Mouse (Mus musculus): ENCODE measurements around the gene Reps2.

The Reps2 gene

DNA sequence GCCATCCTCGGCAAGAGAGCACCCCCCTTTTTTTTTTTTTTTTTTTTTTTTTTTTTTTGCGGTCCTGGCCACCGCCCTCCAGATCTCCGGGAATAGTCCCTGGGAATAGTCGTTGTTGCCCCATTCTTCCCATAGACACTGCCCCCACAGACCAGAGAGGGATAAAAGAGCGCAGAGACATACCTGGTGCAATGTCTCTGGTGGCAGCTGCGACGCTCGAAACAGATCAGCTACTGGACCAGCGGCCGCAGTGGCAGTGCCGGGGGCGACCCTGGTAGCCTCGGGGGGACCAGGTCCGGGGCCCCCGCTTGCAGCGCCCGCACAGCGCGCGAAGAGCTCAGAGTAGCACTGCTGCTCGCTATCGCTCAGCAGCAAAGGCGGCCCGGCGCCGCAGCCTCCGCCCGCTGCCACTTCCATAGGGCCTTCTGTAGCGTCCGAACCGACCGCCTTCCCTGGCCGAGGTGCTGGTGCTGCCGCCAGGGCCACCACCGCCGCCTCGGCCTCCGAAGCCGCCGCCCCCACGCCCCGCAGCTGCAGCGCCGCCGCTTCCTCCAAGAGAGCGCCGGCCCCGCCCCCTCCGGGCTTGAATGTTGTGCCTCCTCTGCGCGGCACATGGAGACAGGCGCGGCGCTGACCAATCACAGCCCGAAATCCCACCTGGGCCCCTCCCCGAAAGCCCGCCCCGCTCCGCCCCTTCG, at the start of gene Reps2:
TSS of gene Reps2 (minus strand) at position 559 of the 698 bp plus-strand sequence.
- peak; percentile 51 to 68 for DNase-seq

DNA sequence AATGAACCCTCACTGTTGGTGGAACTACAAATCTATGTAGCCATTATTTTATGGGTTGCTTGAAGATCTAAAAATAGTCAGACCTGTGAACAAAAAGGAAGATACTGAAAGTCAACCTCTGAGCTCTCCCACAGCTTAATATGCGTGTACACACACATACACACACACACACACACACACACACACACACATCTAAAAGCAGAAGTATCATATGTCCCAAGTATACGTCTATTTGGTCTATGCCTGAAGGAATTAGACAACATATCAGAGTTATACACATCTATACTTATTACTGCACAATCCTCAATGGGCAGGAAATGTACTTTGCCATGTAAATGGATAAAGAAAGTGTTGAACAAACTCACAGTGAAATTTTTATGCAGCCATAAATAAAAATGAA, 47.8 kb upstream of the Reps2 start:
- DNase-seq: no peak

DNA sequence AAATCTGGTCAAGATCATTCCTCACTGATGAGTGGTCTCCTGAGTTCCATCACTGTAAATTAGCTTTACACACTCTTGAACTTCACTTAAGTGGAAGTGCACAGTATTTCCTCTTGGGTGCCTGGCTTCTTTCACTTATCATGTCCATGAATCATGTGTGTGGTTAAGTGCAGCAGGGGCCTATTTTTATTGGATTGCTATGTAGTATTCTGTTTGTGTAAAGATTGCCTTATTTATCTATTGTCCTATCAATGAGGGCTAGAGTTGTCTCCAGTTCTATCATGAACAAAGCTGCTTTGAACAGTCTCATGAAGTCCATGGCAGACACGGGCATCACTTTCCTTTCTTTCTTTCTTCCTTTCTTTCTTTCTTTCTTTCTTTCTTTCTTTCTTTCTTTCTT, 41.9 kb upstream of the Reps2 start:
- DNase-seq: no peak

DNA sequence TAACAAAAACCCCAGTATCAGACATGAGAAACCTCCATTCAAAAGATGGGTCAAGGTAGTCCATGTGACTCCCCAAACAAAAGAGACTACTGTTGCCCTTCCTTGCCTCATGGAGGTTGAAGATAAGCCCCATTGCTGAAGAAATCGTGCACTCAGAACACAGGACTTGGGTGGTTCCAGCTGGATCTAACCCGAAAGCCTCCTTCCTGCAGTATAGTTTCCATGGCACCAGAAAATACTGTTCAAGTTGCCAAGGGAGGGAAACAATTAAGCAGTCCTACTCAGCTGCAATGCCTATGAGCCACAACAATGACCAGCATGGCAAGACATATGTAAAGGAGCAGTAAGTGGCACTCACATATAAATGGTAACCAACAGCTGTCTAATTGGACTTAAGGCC, 36.1 kb upstream of the Reps2 start:
- DNase-seq: no peak

DNA sequence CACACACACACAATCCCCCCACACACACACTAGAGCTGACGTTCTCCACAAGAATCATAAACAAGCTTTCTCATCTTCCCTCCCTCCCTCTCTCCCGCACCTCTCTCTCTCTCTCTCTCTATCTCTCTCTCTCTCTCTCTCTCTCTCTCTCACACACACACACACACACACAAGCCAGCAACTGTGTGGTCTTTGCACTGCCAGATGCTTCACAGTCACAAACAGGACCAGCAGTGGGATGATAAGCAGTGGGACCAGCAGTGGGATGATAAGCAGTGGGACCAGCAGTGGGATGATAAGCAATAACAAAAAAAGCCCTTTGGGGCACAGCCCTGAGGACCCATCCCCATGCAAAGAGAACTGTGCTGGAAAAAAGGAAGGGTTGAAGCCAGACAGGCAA, 35.4 kb upstream of the Reps2 start:
- no peak for DNase-seq

DNA sequence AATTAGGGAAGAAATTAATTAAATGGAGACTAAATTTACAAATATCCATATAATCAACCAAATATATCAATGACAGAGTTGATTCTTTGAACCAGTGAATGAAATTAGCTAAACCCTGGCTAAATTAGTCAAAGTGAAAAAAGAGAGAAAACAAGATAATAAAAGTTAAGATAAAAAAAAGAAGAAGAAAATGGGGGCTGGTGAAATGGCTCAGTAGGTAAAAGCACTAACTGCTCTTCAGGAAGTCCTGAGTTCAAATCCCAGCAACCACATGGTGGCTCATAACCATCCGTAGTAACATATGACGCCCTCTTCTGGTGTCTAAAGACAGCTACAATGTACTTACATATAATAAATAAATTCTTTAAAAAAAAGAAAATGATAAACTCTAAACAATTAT, 22.7 kb upstream of the Reps2 start:
- no peak for DNase-seq

DNA sequence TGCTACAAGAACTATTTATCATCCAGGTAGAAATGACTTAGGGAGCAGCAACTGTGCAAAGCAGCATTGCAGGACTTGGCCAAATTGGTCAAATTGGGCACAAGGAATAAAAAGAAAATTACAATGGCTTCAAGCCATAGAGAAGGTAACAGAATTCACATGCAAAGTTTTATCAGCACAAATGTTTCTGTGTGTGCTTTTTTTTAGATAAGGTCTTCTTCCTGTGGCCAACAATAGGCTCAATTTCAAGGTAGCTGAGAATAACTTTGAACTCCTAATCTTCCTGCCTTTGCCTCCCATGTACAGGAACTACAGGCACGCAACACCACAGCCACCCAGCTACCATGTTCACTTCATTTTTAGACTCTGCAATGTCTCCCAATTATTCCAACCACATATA, 16.7 kb upstream of the Reps2 start:
- DNase-seq: no peak

DNA sequence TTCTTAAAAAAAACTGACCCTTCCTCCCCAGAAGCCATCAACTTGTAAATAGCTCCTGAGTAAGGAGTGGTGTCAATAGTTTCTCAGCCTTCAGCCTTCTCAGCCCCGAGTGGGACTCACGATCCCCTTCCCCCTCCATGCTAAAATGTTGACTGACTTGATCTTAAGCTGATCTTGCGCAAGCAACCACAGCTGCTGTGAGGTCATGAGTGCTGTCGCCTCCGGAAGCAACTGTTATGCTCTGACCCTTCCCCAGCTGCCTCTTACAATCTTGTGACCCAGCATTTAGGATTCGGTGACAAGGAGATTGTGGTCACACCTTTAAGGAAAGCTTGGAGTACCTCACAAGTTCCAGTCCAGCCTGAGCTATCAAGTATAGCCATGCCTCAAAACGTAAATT, 10.1 kb upstream of the Reps2 start:
- no peak for DNase-seq

DNA sequence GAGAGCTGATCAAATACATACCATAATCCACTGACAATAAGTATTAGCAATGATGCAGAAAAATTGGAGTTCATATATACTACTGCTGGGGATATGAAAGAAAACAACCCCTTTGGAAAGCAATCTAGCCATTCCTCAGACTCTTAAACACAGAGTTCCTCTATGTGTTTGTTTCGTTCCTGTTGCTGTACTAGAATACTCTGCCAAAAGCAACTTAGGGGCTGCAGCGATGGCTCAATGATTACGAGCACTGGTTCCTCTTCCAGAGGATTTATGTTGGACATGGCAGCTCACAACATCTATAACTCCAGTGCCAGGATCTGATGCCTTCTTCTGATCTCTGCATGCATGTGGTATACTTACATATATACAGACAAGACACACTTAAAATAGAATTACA, 9.0 kb upstream of the Reps2 start:
- no peak for DNase-seq

DNA sequence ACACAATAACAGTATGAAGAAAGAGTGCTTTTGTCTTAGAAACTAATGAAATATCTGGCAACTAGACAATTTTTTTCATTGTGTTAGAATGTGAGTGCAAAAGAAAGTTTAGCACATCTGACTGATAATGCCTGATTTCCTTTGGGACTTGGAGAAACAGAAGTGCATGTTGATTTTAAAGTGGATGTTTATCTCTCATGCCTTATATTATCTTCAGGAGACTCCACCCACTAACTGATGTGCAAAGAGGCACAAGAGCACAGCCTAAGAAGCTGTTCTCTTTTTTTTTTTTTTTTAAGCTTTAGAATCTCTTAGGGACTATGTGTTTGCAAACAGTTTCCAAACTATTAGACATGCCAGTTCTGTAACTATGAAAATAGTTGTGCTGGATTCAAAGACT, 7.7 kb upstream of the Reps2 start:
- no peak for DNase-seq

DNA sequence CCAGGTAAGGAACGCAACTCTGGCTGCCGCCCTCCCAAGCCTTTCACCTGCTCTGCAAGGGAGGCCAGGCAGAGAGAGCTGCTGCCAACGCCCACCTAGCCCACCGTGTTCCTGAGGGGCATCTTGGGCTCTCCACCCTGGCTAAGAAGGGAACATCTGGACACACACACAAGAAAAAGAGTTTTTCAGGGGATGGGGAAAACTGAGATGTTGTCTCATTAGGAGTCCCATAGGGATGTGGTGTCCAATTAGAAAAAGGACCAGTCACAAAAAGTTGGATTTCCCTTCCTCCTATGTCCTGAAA, 292 bp upstream of the Reps2 start:
- DNase-seq: no peak

DNA sequence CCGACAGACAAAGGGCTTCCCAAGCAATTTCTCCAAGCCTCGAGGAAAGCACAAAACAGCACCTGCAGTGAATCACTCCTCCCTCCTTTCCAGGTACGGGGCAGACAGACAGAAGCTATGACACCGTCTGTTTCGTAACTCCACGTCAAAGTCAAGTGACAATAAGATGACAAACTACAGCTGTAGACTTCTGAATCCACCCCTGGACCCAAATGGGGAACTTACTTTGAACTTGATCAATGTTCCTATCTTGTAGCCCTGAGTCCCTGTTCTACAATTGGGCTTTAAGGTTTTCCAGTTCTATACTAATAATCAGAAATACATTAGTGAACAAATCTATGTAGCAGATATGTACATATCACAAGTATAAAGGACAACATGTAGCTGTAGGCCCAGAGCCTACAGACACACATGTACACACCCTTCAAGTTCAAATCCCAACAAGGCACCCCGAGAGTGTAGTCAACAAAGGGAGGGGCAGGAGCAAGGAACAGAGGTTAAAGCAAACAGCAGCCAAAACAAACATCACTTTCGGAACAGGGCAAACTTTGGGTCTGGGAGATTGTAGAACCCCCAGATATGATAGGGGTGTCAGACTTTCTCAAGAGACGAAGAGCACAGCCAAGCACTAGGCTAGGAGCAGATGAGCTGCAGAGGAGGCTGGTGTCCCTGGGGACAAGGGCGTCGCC, 903 bp downstream of the Reps2 start:
- DNase-seq: no peak

DNA sequence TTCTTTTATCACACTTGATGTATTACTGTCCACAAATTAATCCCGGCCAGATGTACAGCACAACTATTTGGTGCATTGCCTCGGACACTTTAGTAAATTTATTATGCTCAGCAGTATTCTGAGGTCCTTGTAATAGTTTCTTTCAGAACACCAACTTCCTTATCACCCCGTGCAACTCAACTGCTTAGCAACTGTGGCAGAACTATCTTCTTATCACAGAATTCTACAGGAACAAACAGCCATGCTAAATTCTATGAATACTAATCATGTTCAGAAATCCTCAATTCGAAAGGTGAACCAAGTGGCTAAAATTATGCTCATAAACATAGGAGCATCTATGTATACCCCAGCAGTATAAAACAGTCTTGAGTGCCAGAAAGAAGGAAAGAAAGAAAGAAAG, 1.7 kb downstream of the Reps2 start:
- DNase-seq: no peak

DNA sequence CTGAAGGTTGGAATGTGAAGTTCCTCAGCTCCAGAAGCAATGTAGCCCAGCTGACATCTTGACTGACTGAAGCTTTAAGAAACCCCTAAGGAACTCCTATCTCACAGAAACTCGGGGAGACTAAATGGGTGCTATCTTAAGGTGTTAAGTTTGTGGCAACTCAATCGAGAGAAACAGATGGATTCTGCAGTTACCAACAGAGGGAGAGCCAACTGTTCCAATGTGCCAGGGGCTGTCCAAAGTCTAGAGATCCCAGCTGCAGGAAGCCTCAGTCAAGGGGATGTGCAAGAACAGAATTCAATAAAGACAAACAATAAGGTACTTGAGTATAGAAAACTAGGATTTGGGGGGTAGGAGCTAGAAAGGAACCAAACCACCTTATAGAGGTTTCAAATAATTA, 8.3 kb downstream of the Reps2 start:
- no peak for DNase-seq

DNA sequence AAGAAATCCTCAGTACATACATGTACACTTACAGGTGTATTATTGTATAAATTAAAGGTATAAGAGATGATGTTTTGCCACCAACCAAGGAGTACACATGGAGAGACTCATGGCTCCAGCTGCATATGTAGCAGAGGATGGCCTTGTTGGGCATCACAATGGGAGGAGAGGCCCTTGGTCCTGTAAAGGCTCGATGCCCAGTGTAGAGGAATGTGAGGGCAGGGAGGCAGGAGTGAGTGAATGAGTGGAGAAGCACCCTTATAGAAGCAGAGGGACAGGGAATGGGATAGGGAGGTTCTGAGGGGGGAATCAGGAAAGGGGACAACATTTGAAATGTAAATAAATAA, 21.4 kb downstream of the Reps2 start:
- no peak for DNase-seq

DNA sequence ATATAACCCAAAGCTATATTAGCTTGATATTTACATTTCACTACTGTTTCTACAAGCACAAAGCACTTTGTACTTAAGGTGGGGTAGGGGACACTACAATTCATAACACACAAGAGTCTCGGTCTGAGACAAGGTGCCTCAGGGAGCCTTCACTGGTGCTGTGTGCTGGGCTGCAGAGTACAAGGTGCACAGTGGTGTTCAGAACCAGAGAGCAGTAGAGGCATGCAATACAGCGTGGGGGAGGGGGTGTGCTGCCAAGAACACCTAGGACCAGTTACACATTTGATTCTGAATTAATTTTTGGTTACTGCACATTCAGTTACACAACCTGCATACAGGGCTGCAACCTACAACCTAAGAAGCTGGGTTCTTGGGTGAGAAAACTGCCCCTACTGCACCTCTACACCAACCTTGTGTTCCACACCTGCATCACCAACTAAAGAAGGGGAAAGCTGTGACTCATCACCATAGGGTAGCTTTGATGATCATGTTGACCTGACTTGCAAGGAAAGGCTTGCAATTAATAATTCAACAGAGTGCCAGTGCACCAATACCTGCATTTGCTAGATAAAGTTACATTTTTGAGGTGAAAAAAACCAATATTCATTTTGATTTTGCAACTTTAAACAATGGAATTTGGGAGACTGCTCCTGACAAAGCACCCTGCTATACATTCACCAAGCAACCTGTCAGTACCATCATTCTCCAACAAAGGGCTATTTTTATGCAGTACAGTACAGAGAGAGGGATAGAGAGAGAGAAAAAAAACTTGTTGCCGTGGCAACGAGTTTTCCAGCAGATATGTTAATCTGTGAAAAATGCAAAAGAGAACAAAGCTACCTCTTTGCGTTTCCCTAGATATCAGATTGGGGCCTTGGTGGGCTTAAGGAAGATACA, 22.0 kb downstream of the Reps2 start:
- no peak for DNase-seq

DNA sequence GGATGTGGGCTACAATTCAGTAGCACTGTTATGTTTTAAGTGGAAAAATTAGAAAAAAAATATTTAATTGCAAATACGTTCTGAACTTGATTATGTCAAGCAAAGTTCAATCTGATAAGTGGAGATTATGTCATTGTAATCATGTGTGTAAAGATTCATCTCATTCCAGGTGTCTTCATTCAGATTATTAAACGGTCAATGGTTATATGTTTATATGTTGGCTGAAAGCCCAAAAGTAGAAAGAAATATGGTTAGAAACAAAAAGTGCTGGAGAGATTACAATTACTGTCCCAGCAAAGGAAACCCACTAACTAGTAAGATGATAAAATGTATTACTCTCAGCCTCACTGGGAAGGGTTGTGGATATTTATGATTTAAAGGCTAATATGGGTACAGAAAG, 23.7 kb downstream of the Reps2 start:
- no peak for DNase-seq

DNA sequence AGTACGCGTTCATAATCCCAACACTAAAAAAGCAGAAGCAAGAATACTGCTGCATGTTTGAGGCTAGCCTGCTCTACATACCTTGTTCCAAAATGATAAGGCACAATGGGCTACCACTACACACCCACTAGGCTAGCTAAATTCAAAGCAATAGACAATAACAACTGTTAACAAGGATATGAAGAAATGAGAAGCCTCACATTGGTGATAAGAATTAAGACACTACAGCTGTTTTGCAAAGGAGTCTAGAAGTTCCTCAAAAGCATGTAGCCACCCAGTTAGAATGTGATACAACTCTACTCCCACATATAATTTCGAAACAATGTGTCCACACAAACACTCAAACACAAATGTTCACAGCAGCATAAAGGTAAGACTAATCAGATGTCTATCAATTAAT, 24.9 kb downstream of the Reps2 start:
- DNase-seq: no peak

DNA sequence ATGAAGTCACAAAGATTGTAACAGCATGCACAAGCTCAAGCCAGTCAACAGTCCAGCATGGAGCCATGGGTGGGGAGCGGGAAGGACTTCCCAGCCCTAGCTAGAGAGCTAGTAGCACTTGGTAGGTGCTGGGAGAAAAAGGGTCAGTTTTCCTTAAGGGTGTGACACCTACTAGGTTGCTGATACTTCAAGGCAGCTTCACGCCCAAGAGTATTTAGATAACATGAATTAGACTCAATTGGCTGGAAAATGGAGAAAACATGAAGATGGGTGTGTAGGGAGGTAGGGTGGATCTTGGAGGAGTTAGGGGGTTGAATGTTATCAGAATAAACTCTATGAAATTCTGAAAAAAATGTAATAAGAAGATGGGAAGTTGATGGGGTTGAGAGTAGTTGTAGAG, 37.3 kb downstream of the Reps2 start:
- no peak for DNase-seq

DNA sequence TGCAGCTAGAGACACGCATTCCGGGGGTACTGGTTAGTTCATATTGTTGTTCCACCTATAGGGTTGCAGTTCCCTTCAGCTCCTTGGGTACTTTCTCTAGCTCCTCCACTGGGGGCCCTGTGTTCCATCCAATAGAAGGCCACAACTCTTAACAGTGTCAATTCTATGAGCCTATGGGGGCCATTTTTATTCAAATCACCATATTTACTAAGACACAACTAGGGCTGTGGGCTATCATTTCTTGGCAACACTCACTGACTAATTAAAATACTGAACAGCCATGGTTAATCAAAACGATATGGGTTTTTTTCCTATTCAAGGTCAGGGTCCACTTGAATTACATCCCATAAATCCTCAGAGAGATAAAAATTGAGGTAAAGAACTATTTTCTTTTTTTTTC, 43.8 kb downstream of the Reps2 start:
- no peak for DNase-seq

DNA sequence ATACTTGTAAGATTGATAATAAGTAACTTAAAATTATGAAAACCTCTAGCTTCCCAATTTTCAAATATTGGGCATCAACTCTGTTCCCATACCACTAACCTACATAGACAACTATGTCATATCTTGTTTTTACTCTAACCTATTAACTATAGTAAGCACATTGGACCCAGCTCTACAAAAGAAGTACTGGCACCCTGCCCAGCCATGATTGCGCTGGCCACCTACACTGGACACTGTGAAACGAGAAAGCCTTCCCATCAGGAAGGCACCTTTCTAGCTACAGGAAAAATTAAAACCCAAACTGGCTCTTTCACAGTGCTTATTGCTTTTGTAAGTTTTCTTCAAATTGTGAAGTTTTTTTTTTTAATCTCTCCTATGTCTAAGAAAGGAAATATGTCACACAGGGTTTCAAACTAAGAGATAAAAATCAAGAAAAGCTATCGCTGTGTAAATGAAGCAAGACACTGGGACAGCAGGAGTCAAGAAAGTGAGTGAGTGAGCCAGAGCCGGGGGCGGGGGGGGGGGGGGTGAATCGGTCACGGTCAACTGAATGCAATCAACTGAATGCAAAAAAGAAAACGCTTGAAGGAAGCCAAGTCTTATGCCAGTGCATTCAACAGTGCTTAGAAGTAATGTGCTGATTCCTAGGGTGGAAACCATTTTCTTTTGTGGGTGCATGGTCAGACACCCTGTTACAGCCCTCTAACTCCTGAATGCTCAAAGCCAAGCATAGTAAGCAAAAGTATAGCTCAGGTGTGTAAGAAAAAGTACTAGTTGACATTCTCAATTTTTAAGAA, 52.2 kb downstream of the Reps2 start:
- DNase-seq: no peak

DNA sequence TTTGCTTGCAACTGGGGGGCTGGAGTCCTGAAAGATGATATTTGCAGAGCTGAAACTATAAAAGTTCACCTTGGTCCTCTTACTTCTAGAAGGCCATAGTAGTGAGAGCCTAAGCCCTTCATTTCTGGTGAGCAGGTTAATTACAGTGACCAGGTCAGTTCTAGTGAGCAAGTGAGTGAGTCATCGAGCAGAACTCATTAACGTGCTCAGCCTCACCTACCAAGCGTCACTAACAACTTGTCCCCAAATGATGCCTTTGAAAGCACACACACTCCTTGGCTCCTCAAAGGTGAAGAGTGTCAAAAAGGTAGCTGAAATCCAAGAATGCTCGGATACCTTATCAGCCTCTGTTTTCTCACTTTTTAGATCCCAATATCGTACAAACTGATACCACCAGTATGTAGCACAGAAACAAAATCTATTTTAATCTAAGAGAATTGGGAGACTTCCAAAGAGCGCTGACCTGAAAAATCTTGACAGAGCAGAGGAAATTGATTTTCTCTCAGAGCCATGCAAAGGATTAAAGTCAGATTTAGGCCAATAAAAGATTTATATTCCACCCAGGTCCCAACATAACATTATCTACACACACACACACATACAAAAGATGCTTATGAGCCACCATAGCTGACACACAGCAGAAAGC, 53.2 kb downstream of the Reps2 start:
- no peak for DNase-seq

Measured in thymus, postnatal 36 days (tissue).